Mouse (Mus musculus) liver, embryonic 14.5 days (tissue): Measurements from ENCODE around the gene Specc1l.

ENCODE experiments used
- CTCF ChIP-seq: IDR thresholded peaks from 2 replicates; pipeline ENCODE4 v1.5.1; 2016; ENCODE audit warnings: antibody characterized with exemption, low read depth, control low read depth
- EP300 ChIP-seq: IDR thresholded peaks from 2 replicates; pipeline ENCODE4 v1.6.1; 2016; ENCODE audit warnings: antibody characterized with exemption, low read depth

- TF ChIP-seq CTCF (no peak), EP300 (no peak)
Observed at GRCm38 (mm10) chr10:75301195-75301806, 89.4 kb downstream of the Specc1l start.
